Mouse (Mus musculus): ENCODE measurements around the gene Susd2.

DNA sequence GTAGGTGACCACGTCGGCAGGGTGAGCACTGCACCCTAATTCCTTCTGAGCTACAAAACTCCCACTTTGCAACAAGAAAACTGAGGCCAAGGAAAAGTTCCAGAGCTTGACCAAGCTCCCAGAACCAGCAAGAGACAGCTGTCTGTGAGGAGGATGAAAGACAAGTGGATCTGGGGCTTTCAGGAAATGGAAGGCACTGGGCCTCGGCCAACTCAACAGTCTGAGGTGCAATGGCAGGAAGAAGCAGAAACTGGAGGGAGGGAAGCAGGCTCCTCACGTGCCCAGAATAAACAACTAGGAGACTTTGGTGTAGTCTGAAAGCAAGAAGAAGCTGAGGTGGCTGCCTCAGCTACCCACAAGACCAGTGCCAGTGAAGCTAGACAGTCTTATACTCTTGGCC, 42.9 kb upstream of the Susd2 start:
- TF ChIP-seq CTCF (IDR thresholded peaks at IDR 0.05; ENCODE audit: control insufficient read depth, insufficient read depth, insufficient read length) (no peak), USF1 (IDR thresholded peaks at IDR 0.05; ENCODE audit: low read depth) (no peak), CEBPB (IDR thresholded peaks at IDR 0.05; ENCODE audit: low read depth) (no peak), FOSL1 (IDR thresholded peaks at IDR 0.05; ENCODE audit: insufficient read depth, low read length, poor library complexity, severe bottlenecking) (no peak)
